Mouse (Mus musculus): ENCODE results near the gene Ftsj3.

The Ftsj3 gene

GRCm38 (mm10) chr11:106201337-106202122 is 54.3 kb downstream of the Ftsj3 start:
- peak; percentile 75 for DNase-seq (ENCODE audit: low read depth, low spot score)

- DNase-seq (ENCODE audit: low read depth, low spot score) = peak; percentile 69
These were observed 55.1 kb downstream of the Ftsj3 start for GRCm38 (mm10) chr11:106200756-106201155.

GRCm38 (mm10) chr11:106199997-106200396 is 55.9 kb downstream of the Ftsj3 start:
- DNase-seq (ENCODE audit: low read depth, low spot score) = peak; percentile 46
